Mouse (Mus musculus) brain, embryonic 14.5 days (tissue): ENCODE data around the gene Slc6a2.

Experiments
- CTCF ChIP-seq: fragments of 200-500 bp; IDR thresholded peaks from 2 replicates; pipeline ENCODE4 v1.5.1; 2012; ENCODE audit warnings: inconsistent platforms, mild to moderate bottlenecking, moderate library complexity, borderline replicate concordance; ENCODE audit not compliant: insufficient read depth, insufficient read length; ENCODE audit errors: extremely low read depth
- POLR2A ChIP-seq: fragments of 200-500 bp; IDR thresholded peaks from 2 replicates; pipeline ENCODE4 v1.6.1; 2012; ENCODE audit warnings: mild to moderate bottlenecking, inconsistent platforms, borderline replicate concordance; ENCODE audit not compliant: poor library complexity, insufficient read depth, insufficient read length, severe bottlenecking; ENCODE audit errors: extremely low read depth

GRCm38 (mm10) chr8:92938056-92938455 lies 21.8 kb upstream of the Slc6a2 start:
- no peak for TF ChIP-seq POLR2A
- TF ChIP-seq CTCF, result no peak
